Mouse (Mus musculus): Measurements from ENCODE around the gene Hsd17b11.
A peak's percentile ranks its signal among the peaks of the same experiment; 100 is the strongest.

Hsd17b11 gene

GRCm38 (mm10) chr5:104021597-104022378 is at the start of gene Hsd17b11:
Gene Hsd17b11 (minus strand): TSS chr5:104021919.
- peak; percentile 36 to 56 for DNase-seq (ENCODE audit: low spot score in 2 of 2)

- DNase-seq (ENCODE audit: low spot score in 2 of 2): no peak
Observed at GRCm38 (mm10) chr5:104071048-104071447, 49.3 kb upstream of the Hsd17b11 start.

GRCm38 (mm10) chr5:104068751-104069150 is 47.0 kb upstream of the Hsd17b11 start:
- DNase-seq (ENCODE audit: low spot score in 2 of 2): no peak

- no peak for DNase-seq (ENCODE audit: low spot score in 2 of 2)
Observed at GRCm38 (mm10) chr5:104062773-104063551, 41.2 kb upstream of the Hsd17b11 start.

- no peak for DNase-seq (ENCODE audit: low spot score in 2 of 2)
Observed at GRCm38 (mm10) chr5:104061936-104062772, 40.4 kb upstream of the Hsd17b11 start.

- DNase-seq (ENCODE audit: low spot score in 2 of 2): no peak
Observed at GRCm38 (mm10) chr5:104060429-104060828, 38.7 kb upstream of the Hsd17b11 start.

GRCm38 (mm10) chr5:104059628-104060027 is 37.9 kb upstream of the Hsd17b11 start:
- no peak for DNase-seq (ENCODE audit: low spot score in 2 of 2)

GRCm38 (mm10) chr5:104058021-104058420 is 36.3 kb upstream of the Hsd17b11 start:
- DNase-seq (ENCODE audit: low spot score in 2 of 2): peak in 1 of 2 experiments; percentile 50

- DNase-seq (ENCODE audit: low spot score in 2 of 2): no peak
Observed at GRCm38 (mm10) chr5:104056295-104056694, 34.6 kb upstream of the Hsd17b11 start.

GRCm38 (mm10) chr5:104055816-104056215 is 34.1 kb upstream of the Hsd17b11 start:
- DNase-seq (ENCODE audit: low spot score in 2 of 2): no peak

GRCm38 (mm10) chr5:104054938-104055337 is 33.2 kb upstream of the Hsd17b11 start:
- no peak for DNase-seq (ENCODE audit: low spot score in 2 of 2)

- no peak for DNase-seq (ENCODE audit: low spot score in 2 of 2)
Observed at GRCm38 (mm10) chr5:104052956-104053355, 31.2 kb upstream of the Hsd17b11 start.

GRCm38 (mm10) chr5:104048139-104048538 is 26.4 kb upstream of the Hsd17b11 start:
- DNase-seq (ENCODE audit: low spot score in 2 of 2): no peak

GRCm38 (mm10) chr5:104047200-104048105 is 25.7 kb upstream of the Hsd17b11 start:
- DNase-seq (ENCODE audit: low spot score in 2 of 2): peak in 1 of 2 experiments; percentile 19

- DNase-seq (ENCODE audit: low spot score in 2 of 2): peak; percentile 92 to 96
Observed at GRCm38 (mm10) chr5:104046256-104047199, 24.8 kb upstream of the Hsd17b11 start, which contains the start of gene Nudt9. Gene Nudt9 (plus strand): TSS chr5:104046306.

GRCm38 (mm10) chr5:104043704-104044103 is 22.0 kb upstream of the Hsd17b11 start:
- DNase-seq (ENCODE audit: low spot score in 2 of 2): no peak

GRCm38 (mm10) chr5:104042906-104043305 is 21.2 kb upstream of the Hsd17b11 start:
- no peak for DNase-seq (ENCODE audit: low spot score in 2 of 2)

- peak in 1 of 2 experiments; percentile 34 for DNase-seq (ENCODE audit: low spot score in 2 of 2)
Observed at GRCm38 (mm10) chr5:104039154-104039932, 17.6 kb upstream of the Hsd17b11 start.

GRCm38 (mm10) chr5:104036686-104037085 is 15.0 kb upstream of the Hsd17b11 start:
- no peak for DNase-seq (ENCODE audit: low spot score in 2 of 2)
